Mouse (Mus musculus): ENCODE measurements at regions not wholly inside any gene's neighbourhood (a gene's known extent, or its start where the extent isn't known, plus 50 kb on each side); places are given as distances from the start of the nearest gene placed in this dataset.

GRCm38 (mm10) chr13:115606441-115606840 is 504.7 kb upstream of the Itga1 start:
- no peak for TF ChIP-seq POLR2A (IDR thresholded peaks at IDR 0.05; ENCODE audit: borderline replicate concordance, extremely low read depth, low read depth, low read length)
- no peak for TF ChIP-seq CTCF (IDR thresholded peaks at IDR 0.05; ENCODE audit: insufficient read depth, low read length)

All from lung, adult 2 months (tissue).